Mouse (Mus musculus) lung, postnatal 0 days (tissue): ENCODE measurements around the gene Umps.

ENCODE experiments used
- CTCF ChIP-seq: IDR thresholded peaks from 2 replicates; pipeline ENCODE4 v1.5.1; 2016; ENCODE audit warnings: antibody characterized with exemption, mild to moderate bottlenecking
- EP300 ChIP-seq: IDR thresholded peaks from 2 replicates; pipeline ENCODE4 v1.6.1; 2016; ENCODE audit warnings: antibody characterized with exemption, mild to moderate bottlenecking, control low read depth

- TF ChIP-seq EP300 (no peak), CTCF (no peak)
Observed at GRCm38 (mm10) chr16:34003566-34004127, 36.8 kb upstream of the Umps start.
